Mouse (Mus musculus): ENCODE results near the gene Phgdh. TPM values are rescaled to one million over a fixed set of nuclear protein-coding genes. Genes with fewer than 3 reads are reported as not detected.

The Phgdh gene
- total RNA-seq, 1 experiment, result 162 TPM

- H3K9me3 ChIP-seq (ENCODE audit: control insufficient read depth, insufficient read depth, low read depth, low read length), result no peaks in the 10 kb centered on the region
- H3K27ac ChIP-seq (ENCODE audit: insufficient read depth, low read depth, low read length, poor library complexity, severe bottlenecking), result no peak overlapping the region
- H3K9ac ChIP-seq (ENCODE audit: insufficient read depth, low read depth, low read length, poor library complexity, severe bottlenecking), result no peak overlapping the region
- in situ Hi-C loops (cut with MboI; ENCODE audit: low sequenced_read_pairs in 2 of 2, unreplicated experiment in 2 of 2), result no loop called here
- no peak overlapping the region for H3K4me3 ChIP-seq (ENCODE audit: insufficient read depth in 1 of 2, low read depth in 1 of 2, low read length in 2 of 2, poor library complexity in 1 of 2, severe bottlenecking in 1 of 2)
- no peak for TF ChIP-seq HCFC1 (IDR thresholded peaks at IDR 0.05; ENCODE audit: borderline replicate concordance, insufficient read depth, low read length)
- TF ChIP-seq CHD2 (IDR thresholded peaks at IDR 0.05; ENCODE audit: low read depth, low read length), result no peak
- no peak for TF ChIP-seq ZC3H11A (IDR thresholded peaks at IDR 0.05; ENCODE audit: borderline replicate concordance, low read depth, low read length)
- TF ChIP-seq ZNF384 (IDR thresholded peaks at IDR 0.05; ENCODE audit: low read depth, low read length), result no peak
- TF ChIP-seq MAFK (IDR thresholded peaks at IDR 0.05; ENCODE audit: insufficient read depth, low read depth, low read length), result no peak
- DNase-seq (ENCODE audit: low read depth, low spot score), result no peak
- H3K36me3 ChIP-seq (ENCODE audit: control insufficient read depth, insufficient read depth, low read length, poor library complexity, severe bottlenecking), result peaks cover 21% of the 10 kb centered on the region; the same call in 1 of the 2 replicates
- H3K4me1 ChIP-seq (ENCODE audit: control insufficient read depth in 2 of 2, insufficient read depth in 2 of 2, low read length in 2 of 2, poor library complexity in 1 of 2), result peaks cover 0 to 4% of the 10 kb centered on the region in 2 experiments; a peak in 1 of 4 replicates
These were observed 2.8 kb downstream of the Phgdh start for GRCm38 (mm10) chr3:98336661-98337654.

GRCm38 (mm10) chr3:98335886-98336285 lies 3.9 kb downstream of the Phgdh start:
- TF ChIP-seq MAFK (IDR thresholded peaks at IDR 0.05; ENCODE audit: insufficient read depth, low read depth, low read length), result no peak
- no peak for TF ChIP-seq ZC3H11A (IDR thresholded peaks at IDR 0.05; ENCODE audit: borderline replicate concordance, low read depth, low read length)
- TF ChIP-seq CHD2 (IDR thresholded peaks at IDR 0.05; ENCODE audit: low read depth, low read length), result no peak
- no peak for TF ChIP-seq ZNF384 (IDR thresholded peaks at IDR 0.05; ENCODE audit: low read depth, low read length)
- no peak for TF ChIP-seq HCFC1 (IDR thresholded peaks at IDR 0.05; ENCODE audit: borderline replicate concordance, insufficient read depth, low read length)
- DNase-seq (ENCODE audit: low read depth, low spot score), result no peak
- H3K36me3 ChIP-seq (ENCODE audit: control insufficient read depth, insufficient read depth, low read length, poor library complexity, severe bottlenecking), result peaks cover 21% of the 10 kb centered on the region; the same call in 1 of the 2 replicates
- H3K9me3 ChIP-seq (ENCODE audit: control insufficient read depth, insufficient read depth, low read depth, low read length), result no peaks in the 10 kb centered on the region
- no peak overlapping the region for H3K9ac ChIP-seq (ENCODE audit: insufficient read depth, low read depth, low read length, poor library complexity, severe bottlenecking)
- no peak overlapping the region for H3K4me3 ChIP-seq (ENCODE audit: insufficient read depth in 1 of 2, low read depth in 1 of 2, low read length in 2 of 2, poor library complexity in 1 of 2, severe bottlenecking in 1 of 2)
- H3K27ac ChIP-seq (ENCODE audit: insufficient read depth, low read depth, low read length, poor library complexity, severe bottlenecking), result no peak overlapping the region
- peaks cover 0 to 4% of the 10 kb centered on the region in 2 experiments; a peak in 1 of 4 replicates for H3K4me1 ChIP-seq (ENCODE audit: control insufficient read depth in 2 of 2, insufficient read depth in 2 of 2, low read length in 2 of 2, poor library complexity in 1 of 2)
- in situ Hi-C loops (cut with MboI; ENCODE audit: low sequenced_read_pairs in 2 of 2, unreplicated experiment in 2 of 2), result no loop called here

GRCm38 (mm10) chr3:98335331-98335730 lies 4.5 kb downstream of the Phgdh start:
- H3K9me3 ChIP-seq (ENCODE audit: control insufficient read depth, insufficient read depth, low read depth, low read length), result no peaks in the 10 kb centered on the region
- no peak for DNase-seq (ENCODE audit: low read depth, low spot score)
- no peak overlapping the region for H3K9ac ChIP-seq (ENCODE audit: insufficient read depth, low read depth, low read length, poor library complexity, severe bottlenecking)
- in situ Hi-C loops (cut with MboI; ENCODE audit: low sequenced_read_pairs in 2 of 2, unreplicated experiment in 2 of 2), result no loop called here
- TF ChIP-seq CHD2 (IDR thresholded peaks at IDR 0.05; ENCODE audit: low read depth, low read length), result no peak
- 0 out of 2 replicates have a peak, but pooled peaks have one; percentile 17 for TF ChIP-seq ZNF384 (IDR thresholded peaks at IDR 0.05; ENCODE audit: low read depth, low read length)
- H3K36me3 ChIP-seq (ENCODE audit: control insufficient read depth, insufficient read depth, low read length, poor library complexity, severe bottlenecking), result peaks cover 21% of the 10 kb centered on the region; the same call in 1 of the 2 replicates
- H3K4me1 ChIP-seq (ENCODE audit: control insufficient read depth in 2 of 2, insufficient read depth in 2 of 2, low read length in 2 of 2, poor library complexity in 1 of 2), result peaks cover 0 to 4% of the 10 kb centered on the region in 2 experiments; a peak in 1 of 4 replicates
- H3K4me3 ChIP-seq (ENCODE audit: insufficient read depth in 1 of 2, low read depth in 1 of 2, low read length in 2 of 2, poor library complexity in 1 of 2, severe bottlenecking in 1 of 2), result no peak overlapping the region
- H3K27ac ChIP-seq (ENCODE audit: insufficient read depth, low read depth, low read length, poor library complexity, severe bottlenecking), result no peak overlapping the region

GRCm38 (mm10) chr3:98334010-98334409 lies 5.8 kb downstream of the Phgdh start:
- in situ Hi-C loops (cut with MboI; ENCODE audit: low sequenced_read_pairs in 2 of 2, unreplicated experiment in 2 of 2), result no loop called here
- Histone ChIP-seq H3K4me3 (ENCODE audit: insufficient read depth in 1 of 2, low read depth in 1 of 2, low read length in 2 of 2, poor library complexity in 1 of 2, severe bottlenecking in 1 of 2) (no peak overlapping the region), H3K9ac (ENCODE audit: insufficient read depth, low read depth, low read length, poor library complexity, severe bottlenecking) (no peak overlapping the region), H3K4me1 (ENCODE audit: control insufficient read depth in 2 of 2, insufficient read depth in 2 of 2, low read length in 2 of 2, poor library complexity in 1 of 2) (peaks cover 0 to 4% of the 10 kb centered on the region in 2 experiments; a peak in 1 of 4 replicates), H3K27ac (ENCODE audit: insufficient read depth, low read depth, low read length, poor library complexity, severe bottlenecking) (no peak overlapping the region), H3K9me3 (ENCODE audit: control insufficient read depth, insufficient read depth, low read depth, low read length) (no peaks in the 10 kb centered on the region), H3K36me3 (ENCODE audit: control insufficient read depth, insufficient read depth, low read length, poor library complexity, severe bottlenecking) (peaks cover 26% of the 10 kb centered on the region; the same call in 1 of the 2 replicates)
- no peak for DNase-seq (ENCODE audit: low read depth, low spot score)
- TF ChIP-seq CHD2 (IDR thresholded peaks at IDR 0.05; ENCODE audit: low read depth, low read length) (no peak), MAFK (IDR thresholded peaks at IDR 0.05; ENCODE audit: insufficient read depth, low read depth, low read length) (no peak), ZC3H11A (IDR thresholded peaks at IDR 0.05; ENCODE audit: borderline replicate concordance, low read depth, low read length) (no peak), HCFC1 (IDR thresholded peaks at IDR 0.05; ENCODE audit: borderline replicate concordance, insufficient read depth, low read length) (no peak), ZNF384 (IDR thresholded peaks at IDR 0.05; ENCODE audit: low read depth, low read length) (no peak)

Measured in ES-E14 (cell line).